Mouse (Mus musculus) erythroblast, embryonic 14.5 days (primary cell): ENCODE measurements around the gene Samd13. TPM values are rescaled to one million over a fixed set of nuclear protein-coding genes. Genes with fewer than 3 reads are reported as not detected.

Source experiments
- H3K27me3 ChIP-seq: 2 replicates; pipeline ENCODE4 v1.6.1; 2012; ENCODE audit warnings: inconsistent platforms; ENCODE audit not compliant: control insufficient read depth
- H3K36me3 ChIP-seq: 2 replicates; pipeline ENCODE4 v1.6.1; 2012; ENCODE audit warnings: mild to moderate bottlenecking, inconsistent platforms; ENCODE audit not compliant: control insufficient read depth
- H3K4me1 ChIP-seq: 2 replicates; pipeline ENCODE4 v1.6.1; 2012; ENCODE audit warnings: inconsistent platforms; ENCODE audit not compliant: control insufficient read depth
- H3K4me3 ChIP-seq: replicated peaks from 2 replicates; pipeline ENCODE3; 2012; ENCODE audit warnings: moderate library complexity, mild to moderate bottlenecking, inconsistent platforms
- H3K9me3 ChIP-seq: 2 replicates; pipeline ENCODE4 v1.6.1; 2012; ENCODE audit warnings: low read length, inconsistent platforms, mixed read lengths; ENCODE audit not compliant: control insufficient read depth
- GATA1 ChIP-seq: IDR thresholded peaks from 2 replicates; pipeline ENCODE4 v1.6.1; 2012; ENCODE audit warnings: low read length, inconsistent platforms, mixed read lengths
- TAL1 ChIP-seq: IDR thresholded peaks from 3 replicates; pipeline ENCODE4 v1.6.1; 2012; ENCODE audit warnings: low read length, inconsistent platforms, mixed read lengths
- polyA plus RNA-seq: library from polyadenylated mRNA; stranded (reverse); fragments of >175 nt; gene quantifications from 2 replicates; pipeline ENCODE4 v1.2.3, GENCODE M21; 2012

Gene Samd13
- polyA plus RNA-seq, 1 experiment: not detected

GRCm38 (mm10) chr3:146625766-146626165, 59.6 kb downstream of the Samd13 start:
- TF ChIP-seq GATA1 (no peak), TAL1 (no peak)
- no peak overlapping the region for H3K4me3 ChIP-seq
- no peaks in the 10 kb centered on the region for H3K4me1 ChIP-seq
- no peaks in the 10 kb centered on the region for H3K27me3 ChIP-seq
- no peaks in the 10 kb centered on the region for H3K36me3 ChIP-seq
- no peaks in the 10 kb centered on the region for H3K9me3 ChIP-seq

GRCm38 (mm10) chr3:146621966-146622365, 63.4 kb downstream of the Samd13 start:
- no peaks in the 10 kb centered on the region for H3K36me3 ChIP-seq
- no peaks in the 10 kb centered on the region for H3K9me3 ChIP-seq
- no peak overlapping the region for H3K4me3 ChIP-seq
- H3K4me1 ChIP-seq: peaks cover 10% of the 10 kb centered on the region
- no peak for TF ChIP-seq GATA1
- TF ChIP-seq TAL1: no peak
- H3K27me3 ChIP-seq: no peaks in the 10 kb centered on the region

- TF ChIP-seq TAL1 (no peak), GATA1 (no peak)
- Histone ChIP-seq H3K4me1 (peaks cover 10% of the 10 kb centered on the region), H3K9me3 (no peaks in the 10 kb centered on the region), H3K4me3 (no peak overlapping the region), H3K36me3 (no peaks in the 10 kb centered on the region), H3K27me3 (no peaks in the 10 kb centered on the region)
Observed at GRCm38 (mm10) chr3:146620555-146621249, 64.7 kb downstream of the Samd13 start.

GRCm38 (mm10) chr3:146620101-146620500, 65.3 kb downstream of the Samd13 start:
- TF ChIP-seq GATA1 (no peak), TAL1 (no peak)
- Histone ChIP-seq H3K4me1 (peaks cover 14% of the 10 kb centered on the region), H3K36me3 (no peaks in the 10 kb centered on the region), H3K27me3 (no peaks in the 10 kb centered on the region), H3K4me3 (no peak overlapping the region), H3K9me3 (no peaks in the 10 kb centered on the region)

- Histone ChIP-seq H3K4me1 (peaks cover 14% of the 10 kb centered on the region), H3K36me3 (no peaks in the 10 kb centered on the region), H3K27me3 (peaks cover 3% of the 10 kb centered on the region; the same call in 1 of the 2 replicates), H3K9me3 (no peaks in the 10 kb centered on the region), H3K4me3 (no peak overlapping the region)
- TF ChIP-seq GATA1 (no peak), TAL1 (no peak)
Observed at GRCm38 (mm10) chr3:146618357-146618756, 67.0 kb downstream of the Samd13 start.

GRCm38 (mm10) chr3:146617946-146618345, 67.4 kb downstream of the Samd13 start:
- Histone ChIP-seq H3K36me3 (no peaks in the 10 kb centered on the region), H3K4me3 (no peak overlapping the region), H3K9me3 (no peaks in the 10 kb centered on the region), H3K27me3 (peaks cover 3% of the 10 kb centered on the region; the same call in 1 of the 2 replicates), H3K4me1 (peaks cover 14% of the 10 kb centered on the region)
- TF ChIP-seq GATA1 (no peak), TAL1 (no peak)

GRCm38 (mm10) chr3:146616533-146617283, 68.7 kb downstream of the Samd13 start:
- no peak for TF ChIP-seq TAL1
- no peak for TF ChIP-seq GATA1
- no peaks in the 10 kb centered on the region for H3K9me3 ChIP-seq
- no peak overlapping the region for H3K4me3 ChIP-seq
- H3K36me3 ChIP-seq: no peaks in the 10 kb centered on the region
- H3K4me1 ChIP-seq: peaks cover 14% of the 10 kb centered on the region
- peaks cover 3% of the 10 kb centered on the region; the same call in 1 of the 2 replicates for H3K27me3 ChIP-seq

- Histone ChIP-seq H3K4me1 (peaks cover 14% of the 10 kb centered on the region), H3K9me3 (no peaks in the 10 kb centered on the region), H3K4me3 (no peak within 1 kb of the TSS), H3K36me3 (no peaks in the 10 kb centered on the region), H3K27me3 (peaks cover 3% of the 10 kb centered on the region; the same call in 1 of the 2 replicates)
- TF ChIP-seq TAL1 (no peak), GATA1 (no peak)
Observed at GRCm38 (mm10) chr3:146615496-146615895, 69.9 kb downstream of the Samd13 start, which contains the start of gene Dnase2b. Dnase2b (minus strand) TSS chr3:146615596.

GRCm38 (mm10) chr3:146611821-146612220, 73.6 kb downstream of the Samd13 start:
- no peak overlapping the region for H3K4me3 ChIP-seq
- H3K36me3 ChIP-seq: no peaks in the 10 kb centered on the region
- TF ChIP-seq GATA1 (no peak), TAL1 (no peak)
- H3K4me1 ChIP-seq: peaks cover 4% of the 10 kb centered on the region
- H3K27me3 ChIP-seq: peaks cover 3% of the 10 kb centered on the region; the same call in 1 of the 2 replicates
- no peaks in the 10 kb centered on the region for H3K9me3 ChIP-seq
